15 mouse cellular contexts compared by ENCODE assay signal in genomic region chr6:88769723-88770122, GRCm38 (mm10). TPM values are rescaled to one million over a fixed set of nuclear protein-coding genes. Genes with fewer than 3 reads are reported as not detected.
A peak's percentile ranks its signal among the peaks of the same experiment; 100 is the strongest.
DNase-seq lines count a peak whose midpoint lies in the region; ATAC-seq and TF ChIP-seq lines count a peak whose summit lies in the region.
"Had no signal": no experiment of that assay in that cellular context is flagged by ENCODE, and none has a peak within 500 bp of the region (broad histone marks: within the 10 kb centered on the region; RNA-seq: fewer than 3 reads in every experiment).

No protein-coding gene starts in this region.

- H3ac ChIP-seq in C2C12 (ENCODE audit: control insufficient read depth, insufficient read length, low read depth), result no peak overlapping the region

- H3K79me3 ChIP-seq in C2C12 (ENCODE audit: low read depth), result no peaks in the 10 kb centered on the region

- peaks cover 20% of the 10 kb centered on the region for H3K4me1 ChIP-seq in forebrain, embryonic 16.5 days (replicated peaks; ENCODE audit: control insufficient read depth, insufficient read depth, low read length)
- H3K4me1 ChIP-seq in forebrain, embryonic 12.5 days, result peaks cover 9% of the 10 kb centered on the region; the same call in 1 of the 2 replicates
- H3K4me1 ChIP-seq in hindbrain, embryonic 14.5 days (replicated peaks; ENCODE audit: control insufficient read depth, insufficient read depth, low read length), result peaks cover 10% of the 10 kb centered on the region

- DNase-seq in thymus, adult 18-20 months, result peak; percentile 45 to 64
- no peak for DNase-seq in testis, postnatal 10 days (ENCODE audit: low spot score)
- DNase-seq in hindbrain, embryonic 14.5 days (ENCODE audit: low spot score), result no peak
- no peak for DNase-seq in layer of hippocampus, postnatal 36 days
- DNase-seq: adrenal gland, postnatal 14 days; embryo, embryonic 11 days; heart, adult 18-20 months; left cerebral cortex, postnatal 4 days; lung, adult 18-20 months; right cerebral cortex, postnatal 4 days had no signal

- H3K27me3 ChIP-seq in forebrain, embryonic 16.5 days (replicated peaks; ENCODE audit: control insufficient read depth, insufficient read depth, low read length), result no peaks in the 10 kb centered on the region
- no peaks in the 10 kb centered on the region for H3K27me3 ChIP-seq in forebrain, embryonic 12.5 days
- H3K27me3 ChIP-seq in C2C12 (ENCODE audit: control insufficient read depth, insufficient read depth, insufficient read length), result no peaks in the 10 kb centered on the region
- H3K27me3 ChIP-seq in hindbrain, embryonic 14.5 days (ENCODE audit: control insufficient read depth, insufficient read depth, low read length), result no peaks in the 10 kb centered on the region

- H3K79me2 ChIP-seq in C2C12 (ENCODE audit: control insufficient read depth, insufficient read depth), result no peaks in the 10 kb centered on the region

- H3K9me3 ChIP-seq in forebrain, embryonic 16.5 days (ENCODE audit: control insufficient read depth, low read length), result no peaks in the 10 kb centered on the region
- no peaks in the 10 kb centered on the region for H3K9me3 ChIP-seq in forebrain, embryonic 12.5 days
- H3K9me3 ChIP-seq in hindbrain, embryonic 14.5 days (ENCODE audit: control insufficient read depth, low read length), result no peaks in the 10 kb centered on the region

- no peak overlapping the region for H3K4me3 ChIP-seq in forebrain, embryonic 16.5 days (replicated peaks; ENCODE audit: low read length)
- H3K4me3 ChIP-seq in forebrain, embryonic 12.5 days (replicated peaks), result no peak overlapping the region
- H3K4me3 ChIP-seq in C2C12 (ENCODE audit: insufficient read depth, poor library complexity, severe bottlenecking), result no peak overlapping the region
- no peak overlapping the region for H3K4me3 ChIP-seq in hindbrain, embryonic 14.5 days (replicated peaks; ENCODE audit: low read length)
- H3K4me3 ChIP-seq: megakaryocyte, embryonic 14.5 days had no signal

- WGBS in forebrain, embryonic 16.5 days, result 72% methylated on average over 6 of the region's 6 CpGs
- 90% methylated on average over 6 of the region's 6 CpGs for WGBS in forebrain, embryonic 12.5 days
- 80% methylated on average over 6 of the region's 6 CpGs for WGBS in hindbrain, embryonic 14.5 days

- no peak for ATAC-seq in forebrain, embryonic 16.5 days
- no peak for ATAC-seq in forebrain, embryonic 12.5 days (ENCODE audit: low FRiP score)
- peak; percentile 15; the same call in 1 of the 2 replicates for ATAC-seq in granulocyte monocyte progenitor cell, adult 5-6 weeks (replicated peaks; ENCODE audit: poor library complexity, severe bottlenecking)
- no peak for ATAC-seq in hindbrain, embryonic 14.5 days (ENCODE audit: low FRiP score)

- 0 out of 2 replicates have a peak overlapping the region, but pooled peaks have one; percentile 12 for H3K27ac ChIP-seq in forebrain, embryonic 16.5 days (ENCODE audit: low read length)
- no peak overlapping the region for H3K27ac ChIP-seq in forebrain, embryonic 12.5 days
- H3K27ac ChIP-seq in hindbrain, embryonic 14.5 days, result no peak overlapping the region

- no peak overlapping the region for H3K9ac ChIP-seq in forebrain, embryonic 16.5 days (replicated peaks; ENCODE audit: low read depth, low read length)
- H3K9ac ChIP-seq in forebrain, embryonic 12.5 days, result no peak overlapping the region
- no peak overlapping the region for H3K9ac ChIP-seq in hindbrain, embryonic 14.5 days

- no peaks in the 10 kb centered on the region for H3K36me3 ChIP-seq in forebrain, embryonic 16.5 days (ENCODE audit: control insufficient read depth, insufficient read depth)
- no peaks in the 10 kb centered on the region for H3K36me3 ChIP-seq in forebrain, embryonic 12.5 days (replicated peaks)
- no peaks in the 10 kb centered on the region for H3K36me3 ChIP-seq in C2C12 (ENCODE audit: control insufficient read depth, insufficient read depth)
- no peaks in the 10 kb centered on the region for H3K36me3 ChIP-seq in hindbrain, embryonic 14.5 days (replicated peaks; ENCODE audit: control insufficient read depth, insufficient read depth)

- no peak for TF ChIP-seq CTCF in C2C12 (IDR thresholded peaks at IDR 0.05; ENCODE audit: control insufficient read depth, insufficient read depth, insufficient read length)

- H3K4me2 ChIP-seq in forebrain, embryonic 16.5 days (ENCODE audit: low read length), result no peak overlapping the region
- no peak overlapping the region for H3K4me2 ChIP-seq in forebrain, embryonic 12.5 days
- no peak overlapping the region for H3K4me2 ChIP-seq in hindbrain, embryonic 14.5 days (replicated peaks)

TF ChIP-seq in C2C12, 6 proteins besides CTCF, POLR2A, EP300 and RAD21:
- TF ChIP-seq FOSL1 (IDR thresholded peaks at IDR 0.05; ENCODE audit: insufficient read depth, low read length, poor library complexity, severe bottlenecking), result no peak
- TF ChIP-seq MYOD1 (IDR thresholded peaks at IDR 0.05; ENCODE audit: control insufficient read depth, insufficient read length, low read depth), result peak; percentile 27
- no peak for TF ChIP-seq MAX (IDR thresholded peaks at IDR 0.05)

RNA-seq across cellular contexts. Expression of gene Mgll, which starts 45.5 kb away (rescaled TPM):
- polyA plus RNA-seq in forebrain, embryonic 16.5 days (2015; fragmentation: Nextera tagmentation; extraction: Ambion mirVana), result 23.3 and 35.2 TPM in 2 replicates
- polyA plus RNA-seq in forebrain, embryonic 12.5 days (2016; fragmentation: Nextera tagmentation; extraction: Ambion mirVana), result 3.5 and 5.5 TPM in 2 replicates
- polyA plus RNA-seq in C2C12 (2012; fragmentation: generic; extraction: Trizol), result 1.3 TPM
- 0.99 TPM in 1 of 2 replicates, not detected in the other for total RNA-seq in granulocyte monocyte progenitor cell, adult 5-6 weeks (2014; fragmentation: Nextera tagmentation)
- 0.26 and 2.0 TPM in 2 replicates for total RNA-seq in granulocyte monocyte progenitor cell, adult 5-6 weeks (2017)
- 51.1 and 51.3 TPM in 2 replicates for polyA plus RNA-seq in hindbrain, embryonic 14.5 days (2014; fragmentation: Nextera tagmentation; extraction: Ambion mirVana)
- total RNA-seq in layer of hippocampus, postnatal 36 days (2021), result 100 to 1,000 TPM; 178 to 181 TPM

Comparison
In these comparisons a context has a peak if more than half of its experiments do, and no peak if none do; other contexts are left out.
1. DNase-seq: peak in thymus, adult 18-20 months (2 of 2); none in testis, postnatal 10 days (single experiment), hindbrain, embryonic 14.5 days (single experiment) and layer of hippocampus, postnatal 36 days (0 of 2).